Mouse (Mus musculus): ENCODE measurements at regions not wholly inside any gene's neighbourhood (a gene's known extent, or its start where the extent isn't known, plus 50 kb on each side); places are given as distances from the start of the nearest gene placed in this dataset.

DNA sequence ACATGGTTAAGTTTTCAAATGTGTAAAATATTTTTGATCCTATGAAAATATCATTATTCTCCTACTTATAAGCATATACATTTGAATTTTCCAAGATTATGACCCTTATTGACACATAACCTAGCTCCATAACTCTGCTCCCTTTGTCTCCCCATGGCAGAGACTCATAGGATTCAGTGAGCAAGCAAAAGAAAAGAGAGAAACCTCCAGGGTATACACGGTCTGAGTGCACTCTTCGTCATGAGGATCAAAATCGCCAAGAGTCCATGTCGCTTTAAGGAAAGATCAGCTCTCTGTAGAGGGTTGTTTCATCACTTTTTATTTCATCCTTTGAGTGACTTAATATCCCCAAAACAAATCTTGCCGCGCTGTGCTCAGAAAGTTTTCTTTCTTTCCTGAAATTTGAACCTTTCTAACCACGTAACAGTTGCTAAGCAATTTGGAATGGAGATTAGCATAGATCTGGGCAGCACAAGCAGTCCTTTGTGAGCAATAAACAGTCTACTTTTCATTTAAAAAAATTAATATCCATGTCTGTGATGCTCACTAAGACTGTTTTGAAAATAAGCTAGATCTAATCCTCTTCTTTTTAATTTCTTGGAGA, 1158.0 kb downstream of the A830018L16Rik start:
- no peak for DNase-seq (ENCODE audit: low read depth, low spot score)

DNA sequence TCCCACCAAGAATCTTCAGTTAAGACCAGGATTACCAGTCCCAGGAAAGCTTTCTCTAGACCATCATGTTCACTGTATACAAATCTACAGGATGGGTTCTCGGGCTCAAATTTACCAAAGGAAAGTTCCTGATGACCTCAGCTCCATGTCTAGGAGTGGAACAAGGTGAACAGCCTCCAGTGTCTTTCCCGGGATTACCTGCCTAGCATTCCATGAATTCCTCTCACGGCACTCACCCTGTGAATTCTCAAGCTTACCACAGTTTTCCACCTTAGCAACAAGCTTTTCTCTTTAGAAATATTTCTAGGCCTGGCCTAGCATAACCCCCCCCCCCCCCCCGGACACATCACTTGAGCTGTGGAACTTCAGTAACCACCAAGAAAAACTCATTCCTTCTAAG, 1158.9 kb downstream of the A830018L16Rik start:
- peak; percentile 83 for DNase-seq (ENCODE audit: low read depth, low spot score)

DNA sequence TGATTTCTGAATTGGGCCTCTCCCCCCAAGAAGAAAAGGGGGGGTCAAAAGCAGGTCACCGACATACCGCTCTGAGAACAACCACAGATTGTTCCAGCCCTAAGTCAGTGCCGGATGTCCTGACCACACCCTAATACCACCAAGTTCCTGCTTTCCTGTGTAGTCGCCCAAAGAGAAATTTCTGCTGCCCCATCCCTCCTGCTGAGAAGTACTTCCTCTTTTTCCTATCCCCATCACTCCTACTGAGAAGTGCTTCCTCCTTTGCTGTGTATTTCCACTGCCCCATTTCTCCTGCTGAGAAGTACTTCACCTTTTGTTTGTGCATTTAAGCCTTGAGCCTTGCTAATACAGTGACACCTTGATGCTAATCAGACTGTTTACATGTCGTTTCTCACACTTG, 1160.4 kb downstream of the A830018L16Rik start:
- DNase-seq (ENCODE audit: low read depth, low spot score) = peak; percentile 93

- DNase-seq (ENCODE audit: low read depth, low spot score) = peak; percentile 61
These were observed 1163.3 kb downstream of the A830018L16Rik start for GRCm38 (mm10) chr1:12577027-12577703.

DNA sequence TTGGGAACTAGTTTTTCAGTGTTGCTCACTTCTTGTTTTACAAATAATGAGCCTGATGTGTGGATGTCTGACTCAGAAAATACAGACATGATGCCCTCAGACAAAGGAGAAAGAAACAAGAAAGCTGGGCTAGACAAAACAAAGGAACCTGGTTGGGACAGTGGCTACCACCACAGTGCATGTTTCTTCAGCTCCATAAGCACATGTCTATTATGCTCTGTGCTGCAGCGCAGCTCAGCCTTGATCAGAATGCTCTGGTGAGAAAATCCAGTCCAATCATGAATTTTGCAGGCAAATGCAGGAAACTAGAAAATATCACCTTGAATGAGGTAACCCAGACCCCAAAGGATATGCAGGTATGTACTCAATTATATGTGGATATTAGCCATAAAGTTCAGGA, 1164.1 kb downstream of the A830018L16Rik start:
- no peak for DNase-seq (ENCODE audit: low read depth, low spot score)

GRCm38 (mm10) chr1:12583012-12583411, 1169.1 kb downstream of the A830018L16Rik start:
- DNase-seq (ENCODE audit: low read depth, low spot score) = no peak

DNA sequence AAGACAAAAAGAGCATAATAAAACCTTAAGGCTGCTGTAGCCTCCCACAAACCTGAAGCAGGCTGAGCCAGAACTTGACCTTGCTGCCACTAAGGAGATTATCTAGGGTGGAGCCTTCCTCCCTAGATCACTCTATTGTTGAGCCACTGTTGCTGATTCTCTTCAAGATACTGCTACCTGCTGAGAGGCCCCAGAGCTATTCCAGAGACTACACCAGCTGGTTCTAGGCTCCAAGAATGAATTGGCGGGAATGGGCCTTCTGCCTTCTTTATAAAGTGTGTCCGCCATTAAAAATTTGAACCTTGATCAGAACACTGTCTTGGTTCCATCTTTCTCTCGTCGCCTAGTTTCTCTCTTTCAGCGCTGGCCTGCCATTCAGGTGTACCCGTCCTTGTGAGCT, 1173.1 kb downstream of the A830018L16Rik start:
- DNase-seq (ENCODE audit: low read depth, low spot score) = peak; percentile 93

DNA sequence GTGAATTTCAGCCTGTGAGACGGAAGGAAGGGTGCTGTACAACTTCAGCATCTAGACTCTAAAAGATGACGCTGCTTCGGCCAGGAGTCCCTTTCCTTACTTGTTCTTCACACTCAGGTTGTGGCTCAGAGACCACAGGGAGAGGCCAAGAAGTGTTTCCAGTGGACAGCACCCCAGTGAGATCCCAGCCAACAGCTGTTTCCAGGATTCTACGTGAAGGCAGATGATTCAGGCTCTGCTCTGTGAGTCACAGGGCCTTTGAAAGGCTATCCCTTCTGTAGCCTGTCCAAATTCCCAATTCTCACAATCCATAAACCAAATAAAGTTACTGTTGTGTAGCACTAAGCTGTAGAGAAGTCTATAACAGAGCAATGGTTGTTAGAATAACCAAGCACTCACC, 1198.2 kb downstream of the A830018L16Rik start:
- no peak for DNase-seq (ENCODE audit: low read depth, low spot score)

- DNase-seq (ENCODE audit: low read depth, low spot score) = no peak
These were observed 1201.4 kb downstream of the A830018L16Rik start for GRCm38 (mm10) chr1:12615303-12615702.

DNA sequence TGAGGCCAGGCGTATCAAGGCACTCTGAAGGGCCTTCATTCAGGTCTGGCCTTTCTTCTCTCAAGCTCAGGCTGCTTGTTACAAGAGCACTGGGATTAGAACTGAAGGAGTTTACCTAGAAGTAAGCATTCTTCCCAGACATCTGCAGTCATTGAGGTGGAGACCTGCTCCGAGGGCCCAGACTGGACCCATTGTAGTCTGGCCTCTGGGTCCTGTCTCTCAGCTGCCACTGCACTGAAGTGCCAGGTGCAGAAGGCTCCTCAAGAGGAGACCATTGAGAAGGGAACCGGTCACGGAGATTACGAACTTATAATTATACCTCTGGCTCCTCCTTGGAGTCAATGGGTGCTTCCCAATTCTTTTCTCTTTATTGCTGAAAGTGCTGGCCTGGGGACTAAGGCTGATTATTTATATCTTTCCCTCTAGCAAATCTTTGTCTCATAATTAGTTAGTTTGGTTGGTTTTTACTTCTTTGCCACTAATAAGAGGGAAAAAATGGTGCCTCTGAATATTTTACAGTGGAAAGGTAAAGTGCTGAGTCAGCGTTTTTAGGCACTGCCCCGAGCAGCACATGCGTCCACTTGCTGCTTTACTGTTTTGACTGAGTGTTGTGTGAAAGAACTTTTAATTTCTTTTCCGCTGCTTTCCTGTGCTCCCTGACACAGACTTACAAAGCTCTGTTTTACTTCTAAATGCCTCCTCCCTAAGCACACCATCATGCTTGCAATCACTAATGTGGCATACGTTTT, 1202.0 kb downstream of the A830018L16Rik start:
- DNase-seq (ENCODE audit: low read depth, low spot score) = no peak

GRCm38 (mm10) chr1:12619981-12620380, 1206.1 kb downstream of the A830018L16Rik start:
- no peak for DNase-seq (ENCODE audit: low read depth, low spot score)

- no peak for DNase-seq (ENCODE audit: low read depth, low spot score)
These were observed 1206.9 kb downstream of the A830018L16Rik start for GRCm38 (mm10) chr1:12620825-12621224.

- DNase-seq (ENCODE audit: low read depth, low spot score) = no peak
These were observed 1209.3 kb downstream of the A830018L16Rik start for GRCm38 (mm10) chr1:12623158-12623557.

DNA sequence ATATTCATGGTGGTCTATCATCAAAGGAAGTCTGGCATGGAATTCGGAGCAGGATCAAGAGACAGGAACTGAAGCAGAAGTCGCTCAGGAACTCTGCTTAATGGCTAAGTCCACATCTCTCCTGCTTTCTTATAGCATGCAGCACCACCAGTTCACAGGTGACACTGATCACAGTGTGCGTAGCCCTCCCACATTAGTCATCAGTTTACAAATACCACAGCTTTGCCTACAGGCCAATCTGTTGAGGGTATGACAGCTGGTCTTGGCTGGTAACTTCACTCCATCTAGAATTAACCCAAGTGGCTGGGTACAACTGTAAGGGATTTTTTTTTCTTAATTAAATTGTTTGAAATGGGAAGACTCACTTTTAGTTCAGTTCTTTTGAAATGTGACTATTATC, 1219.1 kb downstream of the A830018L16Rik start:
- DNase-seq (ENCODE audit: low read depth, low spot score) = no peak

GRCm38 (mm10) chr1:12636326-12637147, 1222.6 kb downstream of the A830018L16Rik start:
- DNase-seq (ENCODE audit: low read depth, low spot score) = peak; percentile 80

- no peak for DNase-seq (ENCODE audit: low read depth, low spot score)
These were observed 1227.1 kb downstream of the A830018L16Rik start for GRCm38 (mm10) chr1:12640983-12641382.
